Mouse (Mus musculus): ENCODE measurements around the gene Rnf166. TPM values are rescaled to one million over a fixed set of nuclear protein-coding genes. Genes with fewer than 3 reads are reported as not detected.

The Rnf166 gene
- total RNA-seq, 2 experiments from 2014 or later, result 35.8 to 38.2 TPM

DNA sequence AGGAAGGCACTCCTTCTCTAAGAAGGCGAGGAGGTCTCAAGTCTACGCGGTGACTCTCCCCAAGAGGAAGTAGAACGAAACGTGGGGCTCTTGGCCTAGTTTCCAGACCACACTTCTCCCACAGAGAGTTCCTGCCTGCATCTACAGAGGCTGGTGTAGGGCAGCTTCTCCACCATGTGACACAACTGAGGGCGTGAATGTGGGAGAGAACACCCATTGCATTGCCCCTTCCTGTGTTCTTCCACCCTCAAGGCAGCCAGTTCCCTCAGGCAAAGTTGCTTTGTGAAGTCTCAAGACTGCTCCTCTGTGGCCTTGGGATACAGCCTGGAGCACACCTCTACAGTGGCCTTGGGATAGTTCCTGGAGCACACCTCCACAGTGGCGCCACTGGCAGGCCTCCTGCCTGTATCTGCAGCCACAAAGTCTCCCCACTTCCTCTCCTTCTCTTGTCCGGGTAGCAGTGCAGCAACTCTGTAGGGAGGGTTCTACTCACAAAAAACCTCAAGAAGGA, 1.9 kb downstream of the Rnf166 start:
- no peak for DNase-seq (ENCODE audit: low spot score)

DNA sequence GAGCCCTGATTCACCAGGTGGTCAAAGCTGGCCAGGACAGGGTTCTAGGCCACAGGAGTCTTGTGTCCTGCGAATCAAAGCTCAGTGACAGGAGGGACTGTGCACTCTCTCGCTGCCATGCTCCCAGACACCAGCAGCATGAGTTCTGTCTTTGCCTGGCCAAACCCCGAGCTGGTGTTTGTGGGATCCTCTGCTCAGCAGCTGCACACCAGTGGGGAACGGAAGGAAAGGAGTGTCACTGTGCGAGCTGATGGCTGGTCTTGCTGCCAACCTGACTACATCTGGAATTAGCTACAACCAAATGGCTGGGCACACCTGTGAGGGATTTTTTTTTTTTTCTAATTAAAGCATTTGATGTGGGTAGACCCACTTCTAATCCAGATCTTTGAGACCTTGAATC, 5.2 kb downstream of the Rnf166 start:
- intact Hi-C loops (cut with DNase I), result no loop called here
- DNase-seq (ENCODE audit: low spot score), result no peak

More for the DNA sequence above, 1.9 kb downstream of the Rnf166 start:
- intact Hi-C loops (cut with DNase I), result loop anchor here (2.0 kb wide), 1 partner anchor 29 kb away; no protein-coding TSS in a partner anchor

GRCm38 (mm10) chr8:122469965-122470364, 5.9 kb downstream of the Rnf166 start:
- intact Hi-C loops (cut with DNase I), result no loop called here
- DNase-seq (ENCODE audit: low spot score), result no peak

GRCm38 (mm10) chr8:122469407-122469806, 6.5 kb downstream of the Rnf166 start:
- intact Hi-C loops (cut with DNase I), result no loop called here
- no peak for DNase-seq (ENCODE audit: low spot score)

- intact Hi-C loops (cut with DNase I), result no loop called here
- DNase-seq (ENCODE audit: low spot score), result no peak
Measured at GRCm38 (mm10) chr8:122467816-122468215, 8.0 kb downstream of the Rnf166 start.

- intact Hi-C loops (cut with DNase I), result no loop called here
- DNase-seq (ENCODE audit: low spot score), result no peak
Measured at GRCm38 (mm10) chr8:122464985-122465384, 10.9 kb downstream of the Rnf166 start.

GRCm38 (mm10) chr8:122463651-122464640, 11.9 kb downstream of the Rnf166 start:
- intact Hi-C loops (cut with DNase I), result no loop called here
- DNase-seq (ENCODE audit: low spot score), result no peak

DNA sequence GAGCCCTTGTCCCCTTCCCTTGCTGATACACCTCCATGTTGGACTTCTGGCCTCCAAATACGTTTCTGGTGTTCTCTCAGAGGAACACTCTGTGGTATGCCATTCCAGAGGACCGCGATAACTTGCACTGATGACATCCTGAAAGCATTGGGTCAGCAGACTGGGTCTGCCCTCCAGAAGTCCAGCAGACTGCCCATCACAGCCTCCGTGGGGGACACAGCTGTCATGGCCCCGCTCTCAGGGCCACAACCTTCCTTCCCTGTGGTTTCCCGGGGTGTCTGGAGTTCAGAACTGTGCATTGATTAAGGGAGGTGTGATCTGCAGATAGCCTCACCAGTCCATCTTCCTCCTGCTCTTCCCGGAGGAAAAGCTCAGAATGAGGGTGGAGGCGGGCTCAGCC, 13.4 kb downstream of the Rnf166 start:
- no peak for DNase-seq (ENCODE audit: low spot score)
- intact Hi-C loops (cut with DNase I), result no loop called here

- DNase-seq (ENCODE audit: low spot score), result no peak
- intact Hi-C loops (cut with DNase I), result no loop called here
Measured at GRCm38 (mm10) chr8:122461473-122462148, 14.3 kb downstream of the Rnf166 start.

- intact Hi-C loops (cut with DNase I), result no loop called here
- DNase-seq (ENCODE audit: low spot score), result no peak
Measured at GRCm38 (mm10) chr8:122460524-122461472, 15.1 kb downstream of the Rnf166 start, which contains the start of gene Snai3. Snai3 (minus strand) TSS chr8:122460733.

GRCm38 (mm10) chr8:122459990-122460389, 15.9 kb downstream of the Rnf166 start:
- DNase-seq (ENCODE audit: low spot score), result no peak
- intact Hi-C loops (cut with DNase I), result no loop called here

DNA sequence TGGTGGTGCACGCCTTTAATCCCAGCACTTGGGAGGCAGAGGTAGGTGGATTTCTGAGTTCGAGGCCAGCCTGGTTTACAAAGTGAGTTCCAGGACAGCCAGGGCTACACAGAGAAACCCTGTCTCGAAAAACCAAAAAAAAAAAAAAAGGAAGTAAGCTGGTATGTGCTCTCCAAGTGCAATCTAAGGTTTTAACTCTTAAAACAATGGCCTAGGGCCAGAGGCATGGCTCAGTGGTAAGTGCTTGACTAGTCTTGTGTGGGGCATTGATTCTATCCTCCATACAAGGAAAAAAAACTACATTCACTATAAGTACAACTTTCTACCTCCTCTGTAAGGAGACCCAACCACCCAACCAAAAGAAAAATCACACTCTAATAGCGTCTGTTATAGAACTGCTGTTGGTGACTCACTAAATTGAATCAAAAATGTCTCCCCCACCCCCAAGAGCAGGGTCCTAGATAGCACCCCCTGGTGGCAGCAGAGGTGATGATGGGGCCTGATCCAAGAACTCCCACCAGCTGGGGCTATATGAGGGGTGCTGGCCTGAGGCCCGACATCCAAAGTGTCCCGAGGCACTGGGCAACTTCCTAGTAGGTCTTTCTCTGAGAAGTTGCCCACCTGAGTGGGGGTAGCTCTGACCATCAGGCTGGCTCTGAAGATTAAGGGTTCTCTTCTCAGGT, 16.5 kb downstream of the Rnf166 start:
- DNase-seq (ENCODE audit: low spot score), result no peak
- intact Hi-C loops (cut with DNase I), result no loop called here

DNA sequence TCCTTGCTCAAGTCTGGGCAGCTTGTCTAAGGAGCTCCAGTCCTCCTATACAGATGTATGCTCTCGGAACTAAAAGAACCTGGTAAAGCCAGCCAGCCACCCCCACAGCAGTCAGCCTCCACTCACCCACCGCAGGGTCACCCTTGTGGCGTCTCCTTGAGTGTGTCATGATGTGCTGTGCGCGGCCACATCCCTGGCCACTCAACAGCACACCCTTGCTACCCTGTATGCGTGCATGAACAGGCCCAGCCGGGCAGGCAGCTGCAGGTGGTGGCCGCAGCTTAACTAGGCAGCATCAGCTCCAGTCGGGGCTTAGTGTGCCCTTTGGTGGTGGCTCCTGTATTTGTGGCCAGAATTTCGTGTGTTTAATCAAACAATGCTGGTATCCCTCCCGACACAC, 18.7 kb downstream of the Rnf166 start:
- intact Hi-C loops (cut with DNase I), result no loop called here
- DNase-seq (ENCODE audit: low spot score), result no peak

DNA sequence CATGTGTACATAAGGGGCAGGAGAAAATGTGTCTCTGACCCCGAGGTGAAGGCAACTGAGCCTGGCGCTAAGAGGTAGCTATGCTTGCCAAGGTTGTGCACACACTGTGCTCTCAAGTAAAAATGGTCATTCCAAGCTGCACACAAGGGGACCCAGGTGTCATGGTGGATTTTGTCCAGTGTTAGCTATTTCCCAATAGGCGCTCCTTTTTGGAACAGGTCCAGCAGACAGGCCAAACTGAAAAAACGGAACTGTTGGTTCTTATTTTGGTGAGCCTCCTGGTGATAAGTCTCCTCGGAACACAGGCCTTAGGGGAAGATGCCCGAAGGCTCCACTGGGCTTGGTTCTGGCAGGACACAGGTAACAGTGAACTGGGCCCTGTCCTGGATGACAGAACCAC, 21.5 kb downstream of the Rnf166 start:
- intact Hi-C loops (cut with DNase I), result no loop called here
- DNase-seq (ENCODE audit: low spot score), result no peak

- DNase-seq (ENCODE audit: low spot score), result no peak
- intact Hi-C loops (cut with DNase I), result no loop called here
Measured at GRCm38 (mm10) chr8:122452154-122452553, 23.7 kb downstream of the Rnf166 start.

DNA sequence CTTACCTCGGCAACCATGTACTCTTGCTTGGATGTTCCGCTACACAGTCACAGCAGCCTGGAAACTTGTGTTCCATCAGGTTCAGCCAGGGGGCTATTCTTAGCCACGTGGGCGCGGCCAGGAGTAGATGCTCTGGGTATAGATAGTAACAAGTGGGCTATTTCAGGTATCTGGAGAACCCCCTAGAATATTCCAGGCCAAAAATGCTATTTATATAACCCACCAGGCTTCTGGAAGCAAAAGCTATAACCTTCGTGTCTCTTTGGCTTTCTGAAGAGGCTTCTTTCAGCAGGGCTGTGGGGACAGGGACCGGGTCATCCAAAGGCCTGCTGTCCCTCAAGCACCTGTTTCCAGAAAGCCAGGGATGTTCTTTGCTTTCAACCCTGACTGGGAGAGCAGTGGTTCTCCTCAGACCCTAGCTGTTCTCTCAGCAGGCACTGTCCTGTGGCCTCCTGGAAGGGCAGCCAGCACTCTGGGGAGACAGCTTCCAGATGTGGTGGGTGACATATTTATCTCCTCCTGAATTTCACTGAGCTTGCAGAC, 24.6 kb downstream of the Rnf166 start:
- intact Hi-C loops (cut with DNase I), result no loop called here
- DNase-seq (ENCODE audit: low spot score), result no peak

DNA sequence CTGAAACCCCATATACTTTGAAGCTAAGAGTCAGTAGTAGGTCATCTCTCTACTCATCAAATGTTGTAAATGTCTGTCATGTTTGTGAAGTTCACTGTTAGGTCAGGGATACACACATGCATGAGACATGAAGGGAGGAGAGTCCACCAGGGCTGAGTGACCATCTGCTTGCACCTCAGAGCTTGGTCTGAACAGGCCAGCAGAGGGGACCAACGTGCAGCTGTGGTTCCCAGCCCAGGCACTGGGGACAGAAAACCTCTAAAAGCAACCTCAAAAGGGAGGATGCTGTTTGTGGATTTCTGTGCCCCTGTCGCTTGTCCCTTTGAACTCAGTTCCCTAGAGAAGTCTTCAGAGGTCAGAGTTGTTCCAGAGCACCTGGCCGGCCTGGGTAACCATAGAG, 30.7 kb downstream of the Rnf166 start:
- intact Hi-C loops (cut with DNase I), result loop anchor here (2.0 kb wide), 1 partner anchor 30 kb away; no protein-coding TSS in a partner anchor
- no peak for DNase-seq (ENCODE audit: low spot score)

GRCm38 (mm10) chr8:122444058-122444748, 31.7 kb downstream of the Rnf166 start:
- DNase-seq (ENCODE audit: low spot score), result peak; percentile 72
- intact Hi-C loops (cut with DNase I), result loop anchor here (2.0 to 5.0 kb wide), 2 partner anchors 31 to 167 kb away; no protein-coding TSS in a partner anchor

All from heart, postnatal 25 days (tissue).